Mouse (Mus musculus): ENCODE measurements around the gene Il2ra. TPM values are rescaled to one million over a fixed set of nuclear protein-coding genes. Genes with fewer than 3 reads are reported as not detected.
"Not testable (repeated sequence)": the region's sequence is repeated elsewhere in the genome, so short reads cannot be mapped to it uniquely, and the experiment has no call there.

The Il2ra gene
- polyA plus RNA-seq, 1 experiment from 2014 or later = not detected

DNA sequence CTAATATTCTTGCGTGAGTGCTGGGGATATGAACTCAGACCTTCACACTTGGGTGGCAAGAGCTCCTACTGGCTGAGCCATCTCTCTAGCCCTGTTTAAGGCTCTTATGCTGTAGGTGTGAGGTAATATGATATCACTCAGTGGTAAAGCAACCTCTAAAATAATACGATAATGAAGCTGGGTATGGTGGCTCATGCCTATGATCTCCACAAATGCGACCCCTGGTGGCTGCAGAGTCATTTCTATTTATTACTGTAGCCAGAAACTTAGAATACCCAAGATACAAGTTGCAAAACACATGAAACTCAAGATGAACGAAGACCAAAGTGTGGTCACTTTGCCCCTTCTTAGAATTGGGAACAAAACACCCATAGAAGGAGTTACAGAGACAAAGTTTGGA is 67.5 kb downstream of the Il2ra start:
- H3K36me3 ChIP-seq; H3K9me3 ChIP-seq (replicated peaks); H3K4me3 ChIP-seq; H3K27ac ChIP-seq; H3K4me2 ChIP-seq; H3K9ac ChIP-seq; ATAC-seq: not testable (repeated sequence)
- 45% methylated on average over 4 of the region's 4 CpGs for WGBS (ENCODE audit: insufficient replicate concordance)
- H3K27me3 ChIP-seq (replicated peaks) = peaks cover 13% of the 10 kb centered on the region
- peaks cover 30% of the 10 kb centered on the region for H3K4me1 ChIP-seq

DNA sequence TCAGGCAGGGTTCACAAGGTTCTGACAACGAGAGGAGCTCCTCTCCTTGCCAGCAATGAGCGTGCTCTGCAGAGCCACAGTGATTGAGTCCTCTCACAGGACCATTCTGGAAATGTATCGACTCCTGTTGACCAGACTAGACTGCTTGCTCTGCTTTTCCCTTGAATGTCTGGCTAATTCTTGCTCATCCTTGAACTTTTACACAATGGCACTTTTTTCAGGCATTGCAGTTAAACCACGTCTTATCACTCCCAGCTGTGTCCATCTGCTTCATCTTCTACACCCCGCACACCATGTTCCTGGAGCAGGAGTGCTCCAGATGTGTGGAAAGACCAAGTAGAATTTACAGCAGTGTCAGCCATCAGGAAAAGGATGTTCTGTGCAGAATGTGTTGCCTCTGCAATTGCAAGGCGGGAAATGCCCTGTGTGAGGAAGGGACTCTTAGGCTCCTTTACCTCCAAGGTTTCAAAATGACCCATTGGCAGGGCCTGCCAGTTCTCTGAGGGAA is 69.9 kb downstream of the Il2ra start:
- WGBS (ENCODE audit: insufficient replicate concordance) = 75% methylated on average over 6 of the region's 6 CpGs
- Histone ChIP-seq H3K4me2 (no peak overlapping the region), H3K9ac (no peak overlapping the region), H3K4me3 (no peak overlapping the region), H3K36me3 (no peaks in the 10 kb centered on the region), H3K27me3 (replicated peaks) (no peaks in the 10 kb centered on the region), H3K4me1 (peaks cover 13% of the 10 kb centered on the region; the same call in 1 of the 2 replicates), H3K27ac (no peak overlapping the region), H3K9me3 (replicated peaks) (no peaks in the 10 kb centered on the region)
- no peak for ATAC-seq

DNA sequence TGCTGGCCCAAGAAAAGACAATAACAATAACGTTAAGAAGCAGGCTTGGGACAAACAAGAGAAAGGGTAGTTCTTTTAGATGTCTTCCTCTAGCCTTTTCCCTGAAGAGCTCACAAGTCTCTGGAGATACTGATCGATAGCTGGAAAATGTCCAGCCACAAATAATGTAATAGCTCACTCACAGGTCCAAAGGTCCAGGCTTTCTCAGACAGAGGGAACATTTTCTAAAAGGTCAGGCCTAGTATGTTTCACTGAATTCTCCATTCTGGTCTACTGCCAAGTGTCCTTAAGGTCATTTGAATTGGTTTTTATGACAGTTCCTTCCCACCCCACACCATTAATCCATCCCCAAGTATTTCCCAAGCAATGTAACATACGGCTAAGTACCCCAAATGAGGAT is 70.4 kb downstream of the Il2ra start:
- Histone ChIP-seq H3K27ac (no peak overlapping the region), H3K4me3 (no peak overlapping the region), H3K9me3 (replicated peaks) (no peaks in the 10 kb centered on the region), H3K36me3 (no peaks in the 10 kb centered on the region), H3K9ac (no peak overlapping the region), H3K4me2 (no peak overlapping the region), H3K4me1 (peaks cover 13% of the 10 kb centered on the region; the same call in 1 of the 2 replicates), H3K27me3 (replicated peaks) (no peaks in the 10 kb centered on the region)
- WGBS (ENCODE audit: insufficient replicate concordance) = 64% methylated on average over 3 of the region's 3 CpGs
- no peak for ATAC-seq

DNA sequence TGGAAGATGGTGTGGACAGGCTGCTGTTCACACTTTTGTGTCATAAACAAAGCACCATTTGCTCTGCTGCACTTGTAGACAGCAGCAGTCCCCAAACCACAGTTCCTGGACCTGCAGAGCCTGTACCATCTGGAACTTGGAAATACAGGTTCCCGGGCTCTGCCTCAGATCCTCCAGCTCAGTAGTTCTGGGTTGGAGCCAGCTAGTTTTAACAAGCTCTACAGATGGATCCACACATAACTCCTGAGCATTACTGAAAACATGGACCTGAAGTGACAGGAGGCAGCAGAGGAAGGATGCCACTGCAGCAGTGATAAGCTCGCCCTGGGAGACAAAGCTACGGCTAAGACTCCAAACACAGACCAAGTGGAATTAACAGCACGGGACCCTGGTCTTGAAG is 71.9 kb downstream of the Il2ra start:
- Histone ChIP-seq H3K9ac (no peak overlapping the region), H3K9me3 (replicated peaks) (no peaks in the 10 kb centered on the region), H3K27me3 (replicated peaks) (no peaks in the 10 kb centered on the region), H3K4me3 (no peak overlapping the region), H3K36me3 (no peaks in the 10 kb centered on the region), H3K4me1 (0 out of 2 replicates have a peak, but pooled peaks cover 5% of the 10 kb centered on the region), H3K4me2 (no peak overlapping the region), H3K27ac (no peak overlapping the region)
- no peak for ATAC-seq
- WGBS (ENCODE audit: insufficient replicate concordance) = 68% methylated on average over 4 of the region's 4 CpGs

DNA sequence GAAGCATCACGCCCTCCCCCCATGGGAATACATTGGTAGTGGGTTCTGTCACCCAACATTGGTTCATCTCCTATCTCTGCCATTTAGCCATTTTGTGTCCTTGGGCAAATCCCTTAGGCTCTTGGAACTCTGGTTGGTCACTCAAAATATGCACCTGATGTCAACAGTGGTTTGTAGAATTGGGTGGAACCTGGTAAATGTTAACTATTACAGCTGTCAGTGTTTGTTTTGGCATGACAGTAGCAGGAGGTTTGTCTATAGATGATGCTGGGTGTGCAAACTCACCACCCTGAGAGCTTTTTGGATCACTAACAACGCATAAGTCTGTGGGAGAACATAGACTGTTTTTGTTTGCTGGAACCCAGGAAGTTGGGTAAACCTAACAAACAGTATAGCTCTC is 76.0 kb downstream of the Il2ra start:
- 67% methylated on average over 2 of the region's 2 CpGs for WGBS (ENCODE audit: insufficient replicate concordance)
- Histone ChIP-seq H3K36me3 (no peaks in the 10 kb centered on the region), H3K4me3 (no peak overlapping the region), H3K9me3 (replicated peaks) (no peaks in the 10 kb centered on the region), H3K9ac (no peak overlapping the region), H3K4me1 (no peaks in the 10 kb centered on the region), H3K27ac (no peak overlapping the region), H3K27me3 (replicated peaks) (no peaks in the 10 kb centered on the region), H3K4me2 (no peak overlapping the region)
- no peak for ATAC-seq

DNA sequence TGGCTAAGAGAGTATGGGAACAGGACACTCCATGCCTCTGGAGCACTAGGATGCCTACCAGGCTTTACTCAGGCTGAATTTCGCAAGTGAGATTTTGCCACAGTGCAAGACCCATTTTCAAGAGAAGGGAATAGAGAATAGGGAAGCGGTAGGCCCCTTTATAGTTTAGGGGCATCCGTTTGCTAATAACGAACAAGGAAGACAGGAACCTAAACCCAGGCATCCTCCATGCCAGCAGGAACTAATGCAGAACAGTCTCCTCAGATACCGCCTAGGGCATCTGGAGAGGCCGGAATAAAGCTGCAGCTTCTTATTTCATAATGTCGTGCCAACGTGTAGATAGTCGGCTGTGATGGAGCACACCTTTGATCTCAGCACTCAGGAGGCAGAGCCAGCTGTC is 80.0 kb downstream of the Il2ra start:
- no peak overlapping the region for H3K9ac ChIP-seq
- ATAC-seq = no peak
- H3K4me2 ChIP-seq = no peak overlapping the region
- H3K4me3 ChIP-seq = no peak overlapping the region
- H3K9me3 ChIP-seq (replicated peaks) = no peaks in the 10 kb centered on the region
- no peaks in the 10 kb centered on the region for H3K27me3 ChIP-seq (replicated peaks)
- no peaks in the 10 kb centered on the region for H3K4me1 ChIP-seq
- H3K36me3 ChIP-seq = no peaks in the 10 kb centered on the region
- 71% methylated on average over 9 of the region's 9 CpGs for WGBS (ENCODE audit: insufficient replicate concordance)
- no peak overlapping the region for H3K27ac ChIP-seq

DNA sequence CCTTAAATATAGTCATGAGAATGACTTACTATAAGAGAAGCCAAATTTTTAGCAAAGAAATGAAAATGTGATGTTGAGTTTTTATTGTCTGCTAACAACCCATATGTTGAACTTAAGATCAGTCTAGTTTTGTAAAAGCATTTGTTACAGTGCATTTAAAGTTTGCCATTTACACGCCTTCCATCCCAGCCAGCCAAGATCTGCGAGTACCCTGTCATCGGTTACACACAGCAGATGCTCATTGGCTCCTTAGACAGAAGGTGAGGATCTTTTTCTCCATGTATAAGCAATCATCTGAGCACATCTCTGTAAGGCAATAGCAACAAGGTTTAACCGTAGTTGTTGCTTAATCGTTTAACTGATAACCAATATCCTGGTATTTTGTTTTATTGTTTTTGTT is 85.0 kb downstream of the Il2ra start:
- H3K4me1 ChIP-seq = no peaks in the 10 kb centered on the region
- no peak overlapping the region for H3K9ac ChIP-seq
- no peak overlapping the region for H3K27ac ChIP-seq
- WGBS (ENCODE audit: insufficient replicate concordance) = 81% methylated on average over 5 of the region's 5 CpGs
- no peak overlapping the region for H3K4me2 ChIP-seq
- H3K36me3 ChIP-seq = no peaks in the 10 kb centered on the region
- no peaks in the 10 kb centered on the region for H3K27me3 ChIP-seq (replicated peaks)
- H3K4me3 ChIP-seq = no peak overlapping the region
- no peak for ATAC-seq
- H3K9me3 ChIP-seq (replicated peaks) = no peaks in the 10 kb centered on the region

DNA sequence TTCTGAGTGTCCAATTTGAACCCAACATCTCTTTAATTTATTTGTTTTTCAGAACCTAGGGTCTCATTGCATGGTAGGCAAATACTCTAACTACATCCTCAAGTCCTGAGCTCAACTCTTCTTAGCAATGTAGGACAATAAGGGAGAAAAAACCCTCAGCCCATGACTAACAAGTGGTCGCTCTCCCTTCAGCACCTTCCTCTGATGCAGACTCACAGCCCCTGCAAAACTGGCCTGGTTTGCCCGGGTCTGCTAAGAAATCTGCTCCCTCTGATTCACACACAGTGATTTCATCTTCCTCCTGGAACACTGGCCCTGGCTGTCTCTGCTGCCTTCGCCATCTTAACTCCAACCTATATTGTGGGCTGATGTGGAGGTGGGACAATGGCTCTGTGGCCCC is 86.5 kb downstream of the Il2ra start:
- H3K36me3 ChIP-seq = no peaks in the 10 kb centered on the region
- no peaks in the 10 kb centered on the region for H3K4me1 ChIP-seq
- WGBS (ENCODE audit: insufficient replicate concordance) = 57% methylated on average over 3 of the region's 3 CpGs
- no peak overlapping the region for H3K27ac ChIP-seq
- ATAC-seq = no peak
- no peak overlapping the region for H3K4me2 ChIP-seq
- H3K4me3 ChIP-seq = no peak overlapping the region
- no peak overlapping the region for H3K9ac ChIP-seq
- no peaks in the 10 kb centered on the region for H3K9me3 ChIP-seq (replicated peaks)
- H3K27me3 ChIP-seq (replicated peaks) = no peaks in the 10 kb centered on the region

DNA sequence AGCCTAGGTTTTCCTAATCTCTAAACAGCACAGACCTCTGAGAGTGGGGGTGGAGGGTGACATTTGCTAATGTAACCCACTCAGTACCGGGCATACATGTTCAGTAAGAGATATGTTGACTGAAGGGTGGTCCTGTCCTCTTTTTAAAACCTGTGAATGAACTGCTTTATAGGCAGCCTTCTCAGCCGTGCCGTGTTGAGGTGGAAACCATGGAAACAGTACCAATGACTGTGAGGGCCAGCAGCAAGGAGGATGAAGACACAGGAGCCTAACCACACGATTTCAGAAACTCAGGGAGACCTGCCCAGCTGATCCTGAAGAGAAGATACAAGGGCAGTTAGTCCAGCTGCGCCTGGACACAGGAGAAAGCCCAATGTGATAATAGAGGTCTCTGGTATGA is 90.4 kb downstream of the Il2ra start:
- no peak for ATAC-seq

DNA sequence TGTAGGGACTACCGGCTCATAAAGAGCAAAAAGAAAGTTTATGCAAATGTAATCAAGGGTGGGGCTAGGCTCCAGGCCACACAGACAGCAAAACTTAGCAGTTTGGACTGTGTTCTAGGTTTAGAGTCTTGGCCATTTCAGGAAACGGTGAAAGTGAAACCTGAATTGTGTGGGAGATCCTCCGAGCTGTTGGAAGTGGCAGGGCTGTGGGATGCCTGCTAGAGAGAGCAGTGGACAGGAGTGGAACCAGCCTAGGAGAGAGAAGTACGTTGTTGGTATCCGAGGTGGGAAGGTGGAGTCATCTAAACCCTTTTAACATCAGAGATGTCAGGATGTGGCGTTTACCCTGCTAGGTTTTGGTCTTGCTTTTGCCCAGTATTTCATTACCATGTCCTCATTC is 93.2 kb downstream of the Il2ra start:
- 64% methylated on average over 6 of the region's 6 CpGs for WGBS (ENCODE audit: insufficient replicate concordance)
- no peak overlapping the region for H3K4me3 ChIP-seq
- no peaks in the 10 kb centered on the region for H3K27me3 ChIP-seq (replicated peaks)
- H3K9ac ChIP-seq = no peak overlapping the region
- no peak for ATAC-seq
- H3K4me2 ChIP-seq = no peak overlapping the region
- H3K9me3 ChIP-seq (replicated peaks) = no peaks in the 10 kb centered on the region
- peaks cover 17% of the 10 kb centered on the region for H3K36me3 ChIP-seq
- H3K4me1 ChIP-seq = no peaks in the 10 kb centered on the region
- no peak overlapping the region for H3K27ac ChIP-seq

More for the DNA sequence above, 90.4 kb downstream of the Il2ra start:
- no peaks in the 10 kb centered on the region for H3K4me1 ChIP-seq
- 64% methylated on average over 5 of the region's 5 CpGs for WGBS (ENCODE audit: insufficient replicate concordance)
- no peak overlapping the region for H3K9ac ChIP-seq
- H3K4me2 ChIP-seq = no peak overlapping the region
- no peaks in the 10 kb centered on the region for H3K9me3 ChIP-seq (replicated peaks)
- H3K27ac ChIP-seq = no peak overlapping the region
- H3K36me3 ChIP-seq = no peaks in the 10 kb centered on the region
- H3K4me3 ChIP-seq = no peak overlapping the region
- no peaks in the 10 kb centered on the region for H3K27me3 ChIP-seq (replicated peaks)

DNA sequence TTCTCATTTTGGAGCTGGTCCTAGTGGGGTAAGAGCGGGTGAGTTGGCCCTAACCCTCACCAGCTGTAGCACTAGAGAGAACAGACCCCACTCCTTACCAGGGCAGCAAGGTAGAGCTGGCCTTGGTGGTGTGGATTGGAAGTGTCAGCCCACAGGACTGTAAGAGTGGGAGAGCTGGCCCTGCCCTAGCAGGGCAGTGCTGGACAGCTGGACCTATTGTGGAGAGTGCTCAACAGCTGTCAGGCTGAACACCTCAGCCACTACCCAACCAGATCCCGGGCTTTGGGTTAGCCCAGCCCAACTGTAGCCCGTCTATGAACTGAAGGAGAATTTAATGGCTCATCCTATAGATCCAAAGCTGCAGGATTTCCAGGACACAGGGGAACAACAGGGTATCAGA is 96.2 kb downstream of the Il2ra start:
- Histone ChIP-seq H3K36me3 (peaks cover 45% of the 10 kb centered on the region), H3K9ac (no peak overlapping the region), H3K27ac (no peak overlapping the region), H3K4me3 (no peak overlapping the region), H3K4me1 (no peaks in the 10 kb centered on the region), H3K27me3 (replicated peaks) (no peaks in the 10 kb centered on the region), H3K4me2 (no peak overlapping the region), H3K9me3 (replicated peaks) (no peaks in the 10 kb centered on the region)
- 0 out of 2 replicates have a peak, but pooled peaks have one; percentile 27 for ATAC-seq
- WGBS (ENCODE audit: insufficient replicate concordance) = 80% methylated on average over 3 of the region's 3 CpGs

DNA sequence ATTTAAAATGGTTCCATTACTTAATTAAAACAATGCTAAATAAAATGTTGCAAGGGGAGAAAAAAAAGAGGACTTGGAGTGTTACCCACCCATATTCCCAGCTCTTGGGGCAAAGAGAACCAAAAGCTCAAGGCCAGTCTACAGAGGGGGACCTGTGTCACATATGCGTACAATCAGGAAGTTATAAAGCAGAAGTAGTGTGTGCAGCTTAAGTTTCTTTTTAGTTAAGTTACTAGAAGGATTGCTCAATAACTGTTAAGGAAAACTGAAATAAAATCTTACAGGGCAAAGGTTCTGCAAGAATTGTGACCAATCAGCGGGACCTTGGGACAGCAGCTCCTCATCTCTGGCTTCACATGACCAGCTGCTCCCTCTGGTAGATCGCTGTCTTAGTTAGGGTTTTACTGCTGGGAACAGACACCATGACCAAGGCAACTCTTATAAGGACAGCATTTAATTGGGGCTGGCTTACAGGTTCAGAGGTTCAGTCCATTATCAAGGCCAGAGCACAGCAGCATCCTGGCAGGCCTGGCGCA is 97.0 kb downstream of the Il2ra start:
- no peak for ATAC-seq
- WGBS (ENCODE audit: insufficient replicate concordance) = 67% methylated on average over 4 of the region's 4 CpGs

More for the DNA sequence above, 97.0 kb downstream of the Il2ra start:
- Histone ChIP-seq H3K4me1 (no peaks in the 10 kb centered on the region), H3K36me3 (peaks cover 53% of the 10 kb centered on the region), H3K27ac (no peak overlapping the region), H3K27me3 (replicated peaks) (no peaks in the 10 kb centered on the region), H3K4me2 (no peak overlapping the region), H3K9ac (no peak overlapping the region), H3K4me3 (no peak overlapping the region), H3K9me3 (replicated peaks) (no peaks in the 10 kb centered on the region)
